Mouse (Mus musculus): ENCODE results near the gene Glrx5.

- TF ChIP-seq POLR2A (IDR thresholded peaks at IDR 0.05; ENCODE audit: borderline replicate concordance, low read depth, low read length): no peak
- no peak for TF ChIP-seq CTCF (IDR thresholded peaks at IDR 0.05; ENCODE audit: low read depth, low read length)
Observed at GRCm38 (mm10) chr12:104996012-104996728, 36.3 kb upstream of the Glrx5 start.
